Mouse (Mus musculus) CH12.LX (cell line): ENCODE measurements around the gene Sf3a2.

Experiments used
- BHLHE40 ChIP-seq: IDR thresholded peaks from 2 replicates; pipeline ENCODE4 v1.6.1; 2011; ENCODE audit warnings: mild to moderate bottlenecking, low read depth, low read length, improper control_type of control experiment
- CTCF ChIP-seq, 2 experiments: IDR thresholded peaks in 1 of 2; conservative IDR thresholded peaks in 1 of 2; 2 replicates each; pipeline ENCODE4 v1.5.1; 2011 to 2012; ENCODE audit warnings: low read depth in 2 of 2, low read length in 2 of 2, improper control_type of control experiment in 1 of 2, inconsistent platforms in 1 of 2, mild to moderate bottlenecking in 1 of 2, moderate library complexity in 1 of 2
- EP300 ChIP-seq: IDR thresholded peaks from 2 replicates; pipeline ENCODE4 v1.6.1; 2011; ENCODE audit warnings: low read length, improper control_type of control experiment
- ETS1 ChIP-seq: conservative IDR thresholded peaks from 2 replicates; pipeline ENCODE4 v1.6.1; 2012; ENCODE audit warnings: low read depth, mild to moderate bottlenecking, inconsistent platforms, low read length, improper control_type of control experiment, moderate library complexity
- MAX ChIP-seq: IDR thresholded peaks from 2 replicates; pipeline ENCODE4 v1.6.1; 2011; ENCODE audit warnings: low read length, improper control_type of control experiment
- MYC ChIP-seq: IDR thresholded peaks from 2 replicates; pipeline ENCODE4 v1.6.1; 2011; ENCODE audit warnings: low read depth, mild to moderate bottlenecking, improper control_type of control experiment, low read length
- POLR2A ChIP-seq: IDR thresholded peaks from 2 replicates; pipeline ENCODE4 v1.6.1; 2011; ENCODE audit warnings: low read depth, mild to moderate bottlenecking, improper control_type of control experiment, low read length
- RAD21 ChIP-seq: IDR thresholded peaks from 2 replicates; pipeline ENCODE4 v1.6.1; 2011; ENCODE audit warnings: low read depth, mild to moderate bottlenecking, low read length, improper control_type of control experiment, moderate library complexity
- USF1 ChIP-seq: IDR thresholded peaks from 2 replicates; pipeline ENCODE4 v1.6.1; 2014; ENCODE audit warnings: low read depth, mild to moderate bottlenecking, inconsistent platforms, low read length, improper control_type of control experiment

DNA sequence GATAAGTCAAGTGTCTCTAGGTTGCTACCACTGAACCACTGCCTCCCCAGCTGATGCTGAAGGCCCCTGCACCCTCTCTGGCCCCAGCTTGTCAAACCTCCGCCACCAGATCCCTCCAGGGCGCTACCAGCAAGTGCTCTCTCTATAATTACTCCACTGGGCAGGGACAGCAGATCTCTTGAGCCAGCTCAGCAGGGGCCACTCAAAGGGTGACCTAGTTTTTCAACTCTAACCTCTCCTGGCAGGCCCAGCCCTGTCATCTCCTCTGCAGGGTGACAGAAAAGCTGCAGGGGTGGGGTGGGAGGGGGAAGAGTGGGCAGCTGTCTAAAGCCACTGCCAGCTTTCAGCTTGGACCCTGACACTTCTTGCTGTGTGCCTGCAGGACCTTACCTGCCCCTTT is 39.8 kb downstream of the Sf3a2 start:
- no peak for TF ChIP-seq POLR2A
- TF ChIP-seq MYC = no peak
- no peak for TF ChIP-seq USF1
- TF ChIP-seq CTCF (conservative IDR thresholded peaks at IDR 0.05 in 1 of 2, IDR thresholded peaks at IDR 0.05 in 1 of 2; ENCODE audit: low read depth in 2 of 2, low read length in 2 of 2) = no peak
- no peak for TF ChIP-seq RAD21
- no peak for TF ChIP-seq BHLHE40
- TF ChIP-seq ETS1 = no peak
- TF ChIP-seq MAX = no peak
- no peak for TF ChIP-seq EP300
